Mouse (Mus musculus) effector memory CD4-positive, alpha-beta T cell, adult 5 months (primary cell): ENCODE data around the gene Thrb. TPM values are rescaled to one million over a fixed set of nuclear protein-coding genes. Genes with fewer than 3 reads are reported as not detected.

Source experiments
- polyA plus RNA-seq: library from polyadenylated mRNA; unstranded; fragments of 100-300 nt; shearing (Covaris generic); gene quantifications from one replicate; pipeline ENCODE4 v1.2.1, GENCODE M21; 2017

Thrb gene
- polyA plus RNA-seq = 0.31 TPM

DNA sequence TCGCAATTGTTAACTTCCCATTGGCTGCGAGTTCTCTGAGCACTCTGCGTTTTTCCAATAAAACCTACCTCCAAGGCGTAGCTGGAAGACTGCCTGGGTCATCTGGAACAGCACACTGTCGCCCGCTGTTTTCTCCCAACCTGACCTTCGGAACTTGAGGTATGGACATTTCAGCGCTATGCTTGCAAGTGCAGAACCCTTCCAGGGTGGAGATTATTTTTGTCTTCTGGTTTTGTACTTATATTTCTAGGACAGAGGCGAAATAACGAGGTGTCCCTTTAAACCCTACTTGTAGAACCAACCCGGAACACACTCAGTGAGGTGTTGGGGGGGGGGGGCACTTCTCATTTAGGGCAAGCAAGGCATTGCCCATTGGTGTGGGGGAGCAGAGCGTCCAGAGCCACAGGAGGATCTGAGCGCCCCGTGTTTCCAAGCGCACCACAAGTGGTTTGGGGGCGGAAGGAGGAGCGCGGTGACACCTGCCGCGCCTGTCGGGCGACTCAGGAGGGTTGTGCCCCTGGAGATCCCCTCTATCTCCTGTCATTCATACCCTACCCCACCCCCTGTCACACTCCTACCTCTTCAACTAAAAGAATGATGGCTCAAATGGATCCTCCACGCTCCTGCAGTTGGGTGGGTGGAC lies at the start of gene Thrb:
Gene Thrb (plus strand): TSS at position 576 of the 643 bp plus-strand sequence.

